Mouse (Mus musculus): Measurements from ENCODE around the gene Pdap1.
"Not testable (repeated sequence)": the region's sequence is repeated elsewhere in the genome, so short reads cannot be mapped to it uniquely, and the experiment has no call there.

Gene Pdap1

DNA sequence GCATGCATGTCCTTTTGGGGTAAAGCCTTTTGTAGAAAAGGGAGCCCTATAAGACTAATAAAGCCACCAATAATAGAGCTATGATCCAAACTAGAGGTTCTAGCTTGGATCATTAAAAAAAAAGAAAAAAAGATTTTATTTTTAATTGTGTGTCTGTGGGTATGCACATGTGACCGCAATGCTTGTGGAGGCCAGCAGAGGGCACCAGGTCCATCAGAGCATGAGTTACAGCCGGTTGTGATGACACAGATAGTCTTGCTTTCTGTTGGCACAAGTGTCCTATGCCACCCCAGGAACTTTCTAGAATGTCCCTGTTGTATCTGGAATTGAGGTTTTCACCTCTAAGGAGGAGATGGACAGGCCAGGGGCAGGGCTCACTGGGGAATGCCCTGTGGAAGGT is 20.7 kb downstream of the Pdap1 start:
- DNase-seq (ENCODE audit: low read depth, low spot score): peak; percentile 56

DNA sequence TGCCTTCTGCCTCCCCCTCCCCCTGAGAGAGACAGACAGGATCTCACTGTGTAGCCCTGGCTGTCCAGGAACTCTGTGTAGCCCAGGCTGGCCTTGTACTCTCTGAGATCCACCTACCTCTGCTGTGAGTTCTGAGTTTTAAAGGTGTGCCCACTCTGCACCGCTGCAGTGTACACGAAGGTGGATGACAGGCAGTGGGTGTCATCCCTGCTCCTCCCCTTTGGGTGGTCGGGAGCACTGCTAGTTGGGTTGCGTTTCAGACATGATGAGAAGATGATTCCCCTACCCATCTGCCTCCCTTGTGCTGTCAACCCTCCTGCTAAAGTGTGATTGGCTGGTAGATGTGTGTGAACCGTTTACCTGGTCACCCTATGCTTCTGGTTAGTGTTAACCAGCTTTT is 21.6 kb downstream of the Pdap1 start:
- DNase-seq (ENCODE audit: low read depth, low spot score): no peak

DNA sequence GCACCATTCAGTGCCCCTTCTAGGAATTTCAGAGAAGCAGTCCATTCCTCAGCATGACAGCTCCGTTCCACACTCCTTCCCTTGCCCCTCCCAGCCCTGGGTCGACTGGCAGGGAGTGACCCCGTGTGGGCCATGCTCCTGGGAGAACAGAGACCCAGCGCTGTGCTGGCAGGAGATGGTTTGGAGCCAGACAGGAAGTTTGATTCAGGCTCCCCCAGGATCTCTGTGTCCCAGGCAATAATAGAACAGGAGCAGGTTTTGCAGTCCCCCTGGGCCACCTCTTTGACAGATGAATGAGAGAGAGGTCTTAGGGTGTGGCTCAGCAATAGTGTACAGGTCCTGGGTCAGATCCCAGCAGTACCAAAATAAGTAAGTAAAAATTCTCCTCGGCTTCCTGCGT is 22.0 kb downstream of the Pdap1 start:
- DNase-seq (ENCODE audit: low read depth, low spot score): no peak

- peak; percentile 54 for DNase-seq (ENCODE audit: low read depth, low spot score)
Observed at GRCm38 (mm10) chr5:145116916-145117315, 23.1 kb downstream of the Pdap1 start.

- DNase-seq (ENCODE audit: low read depth, low spot score): peak; percentile 82
Observed at GRCm38 (mm10) chr5:145116316-145116715, 23.7 kb downstream of the Pdap1 start.

DNA sequence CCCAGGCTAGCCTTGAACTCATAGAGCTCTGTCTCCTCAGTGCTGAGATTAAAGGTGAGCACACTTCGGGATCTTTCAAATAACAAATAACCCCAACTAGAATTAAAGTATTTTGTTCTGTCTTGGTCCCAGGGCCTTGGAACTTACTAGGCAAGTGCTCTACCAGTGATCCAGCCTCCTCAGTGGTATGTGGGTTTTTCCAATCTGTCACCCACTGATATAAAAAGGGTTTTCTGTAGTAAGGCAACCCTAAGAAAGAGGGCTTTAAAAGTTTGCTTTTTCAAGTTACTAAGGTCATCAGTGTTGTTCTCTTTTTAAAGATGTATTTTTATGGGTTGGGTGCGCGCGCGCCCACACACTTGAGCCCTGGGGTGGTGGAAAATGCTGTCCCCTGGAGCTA is 24.3 kb downstream of the Pdap1 start:
- DNase-seq (ENCODE audit: low read depth, low spot score): no peak

- peak; percentile 91 for DNase-seq (ENCODE audit: low read depth, low spot score)
Observed at GRCm38 (mm10) chr5:145114606-145115473, 25.2 kb downstream of the Pdap1 start.

DNA sequence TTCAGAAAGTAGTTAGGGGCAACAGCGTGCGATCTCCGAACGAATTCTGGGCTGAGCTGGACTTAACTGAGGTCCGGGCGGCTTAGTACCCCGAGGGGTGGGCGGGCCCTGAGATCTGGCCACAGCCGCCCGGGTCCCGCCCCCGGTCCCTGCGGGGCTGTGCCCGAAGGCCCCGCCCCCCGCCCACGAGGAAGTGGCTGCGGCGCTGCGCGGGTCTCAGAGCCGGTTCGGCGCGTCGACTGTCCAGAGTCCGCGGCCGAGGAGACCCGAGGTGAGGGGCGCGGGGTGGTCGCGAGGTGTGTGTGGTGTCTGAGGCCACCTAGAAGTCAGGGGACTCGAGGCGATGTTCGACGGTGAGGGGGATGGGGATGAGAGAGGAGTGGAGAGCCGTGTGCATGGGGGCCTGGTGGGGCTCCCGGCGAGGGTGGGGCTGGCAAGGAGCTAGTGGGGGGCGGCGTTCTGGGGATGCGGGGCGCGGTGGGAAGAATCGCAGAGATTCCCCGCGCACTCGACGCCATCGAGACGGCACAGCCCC is 25.9 kb downstream of the Pdap1 start, which contains the start of gene Arpc1b:
Gene Arpc1b (plus strand): TSS at position 145 of the 535 bp plus-strand sequence.
- peak; percentile 91 for DNase-seq (ENCODE audit: low read depth, low spot score)

- DNase-seq (ENCODE audit: low read depth, low spot score): no peak
Observed at GRCm38 (mm10) chr5:145113416-145113815, 26.6 kb downstream of the Pdap1 start.

- no peak for DNase-seq (ENCODE audit: low read depth, low spot score)
Observed at GRCm38 (mm10) chr5:145112566-145112965, 27.5 kb downstream of the Pdap1 start.

GRCm38 (mm10) chr5:145110401-145110800 is 29.6 kb downstream of the Pdap1 start:
- DNase-seq (ENCODE audit: low read depth, low spot score): no peak

DNA sequence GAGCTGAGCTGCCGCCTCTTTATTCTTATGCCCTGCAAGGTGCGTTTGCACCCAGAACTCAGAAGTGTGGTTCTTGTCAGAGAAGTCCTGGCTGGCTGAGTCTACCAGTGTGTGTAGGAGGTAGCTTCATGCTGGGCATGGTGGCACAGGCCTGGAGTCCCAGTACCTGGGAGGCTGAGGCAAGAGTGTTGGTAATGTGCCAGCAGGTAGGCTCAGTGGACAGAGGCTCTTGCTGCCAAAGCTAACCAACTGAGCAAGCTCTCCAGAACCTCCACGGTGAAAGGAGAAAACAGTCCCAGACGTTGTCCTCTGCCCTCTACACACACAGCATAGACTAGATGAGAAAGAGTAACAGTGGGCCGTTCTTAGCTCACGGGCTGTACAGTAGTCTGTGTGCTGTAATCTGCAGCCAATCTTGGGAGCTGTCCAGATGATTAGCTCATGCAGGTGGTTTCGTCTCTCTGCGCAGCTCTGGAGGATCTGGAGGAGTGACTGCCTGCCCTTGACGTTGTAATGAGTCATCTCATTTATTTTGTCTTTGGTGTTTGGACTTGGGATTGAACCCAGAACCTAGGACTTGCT is 34.3 kb downstream of the Pdap1 start:
- DNase-seq (ENCODE audit: low read depth, low spot score): no peak

DNA sequence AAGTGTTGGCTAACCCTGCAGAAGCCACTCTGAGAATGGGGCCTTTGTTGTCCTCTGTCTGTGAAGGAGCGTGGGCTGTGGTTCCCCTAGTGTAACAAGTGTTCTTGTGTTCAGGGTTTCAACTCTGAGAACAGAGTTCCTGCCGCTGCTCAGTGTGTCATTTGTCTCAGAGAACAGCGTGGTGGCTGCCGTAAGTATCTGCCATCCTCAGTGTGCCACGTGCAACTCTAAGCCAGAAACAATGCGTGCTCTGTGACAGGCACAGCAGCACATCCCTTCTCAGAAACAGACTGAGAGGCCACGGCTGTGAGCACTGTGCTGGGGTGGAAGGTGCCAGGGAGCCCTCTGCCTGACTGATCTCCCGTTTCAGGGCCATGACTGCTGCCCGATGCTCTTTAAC is 35.7 kb downstream of the Pdap1 start:
- no peak for DNase-seq (ENCODE audit: low read depth, low spot score)

- DNase-seq (ENCODE audit: low read depth, low spot score): no peak
Observed at GRCm38 (mm10) chr5:145102706-145103105, 37.3 kb downstream of the Pdap1 start.

- DNase-seq (ENCODE audit: low read depth, low spot score): not testable (repeated sequence)
Observed at GRCm38 (mm10) chr5:145101451-145101850, 38.6 kb downstream of the Pdap1 start.

- DNase-seq (ENCODE audit: low read depth, low spot score): no peak
Observed at GRCm38 (mm10) chr5:145100960-145101359, 39.1 kb downstream of the Pdap1 start.

DNA sequence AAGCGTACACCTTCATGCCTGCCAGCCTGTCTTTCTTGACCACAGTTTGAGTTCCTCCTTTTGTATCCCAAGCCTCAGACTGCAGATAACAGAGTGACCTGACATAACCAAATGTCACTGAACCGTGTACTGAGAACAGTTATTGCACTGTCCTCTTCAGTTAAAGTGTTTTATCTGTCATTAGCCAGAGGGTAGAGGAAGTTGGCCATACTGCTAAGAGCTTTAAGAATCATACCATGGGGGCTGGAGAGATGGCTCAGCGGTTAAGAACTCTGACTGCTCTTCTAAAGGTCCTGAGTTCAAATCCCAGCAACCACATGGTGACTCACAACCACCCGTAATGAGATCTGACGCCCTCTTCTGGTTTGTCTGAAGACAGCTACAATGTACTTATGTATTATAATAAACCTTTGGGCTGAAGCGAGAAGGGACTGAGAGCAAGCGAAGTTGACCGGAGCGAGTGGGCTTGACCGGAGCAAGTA is 41.7 kb downstream of the Pdap1 start:
- DNase-seq (ENCODE audit: low read depth, low spot score): no peak

DNA sequence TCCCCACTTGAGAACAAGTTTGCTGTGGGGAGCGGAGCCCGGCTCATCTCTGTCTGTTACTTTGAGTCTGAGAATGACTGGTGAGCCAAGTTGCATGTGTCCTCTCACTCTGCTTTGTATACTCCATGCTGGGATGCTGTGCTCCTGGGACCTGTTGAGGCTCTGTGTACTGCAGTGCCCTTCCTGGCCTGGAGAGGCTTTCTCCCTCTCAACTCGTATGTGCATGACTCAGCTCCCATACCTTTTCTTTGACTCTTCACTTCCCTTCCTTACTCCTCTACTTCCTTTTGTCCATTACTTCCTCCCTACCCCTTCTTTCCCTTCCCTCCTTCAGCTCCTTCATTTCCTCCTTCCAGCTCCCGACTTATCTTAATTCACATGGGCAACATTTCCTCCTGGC is 43.8 kb downstream of the Pdap1 start:
- DNase-seq (ENCODE audit: low read depth, low spot score): no peak

GRCm38 (mm10) chr5:145089878-145090277 is 50.2 kb downstream of the Pdap1 start:
- DNase-seq (ENCODE audit: low read depth, low spot score): no peak

GRCm38 (mm10) chr5:145088186-145088585 is 51.9 kb downstream of the Pdap1 start:
- peak; percentile 22 for DNase-seq (ENCODE audit: low read depth, low spot score)

DNA sequence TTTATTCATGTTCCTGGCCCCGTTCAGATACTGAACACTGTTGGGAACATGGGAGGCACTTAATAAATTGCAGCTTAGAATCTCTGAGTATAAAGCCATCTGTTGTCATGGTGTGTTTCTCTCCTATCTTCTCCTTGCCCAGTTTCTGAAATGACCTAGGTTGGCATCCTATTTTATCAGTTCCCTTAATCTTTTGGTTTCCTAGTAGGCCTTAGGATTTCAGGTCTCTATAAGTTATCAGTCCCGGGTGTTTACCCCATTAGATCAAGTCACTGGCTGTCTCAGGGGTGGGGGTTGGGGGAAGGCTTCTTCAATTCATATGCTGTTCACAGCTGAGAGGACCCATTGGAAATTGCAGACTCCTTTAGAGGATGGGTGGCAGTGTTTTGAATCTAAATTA is 55.2 kb downstream of the Pdap1 start:
- no peak for DNase-seq (ENCODE audit: low read depth, low spot score)

DNA sequence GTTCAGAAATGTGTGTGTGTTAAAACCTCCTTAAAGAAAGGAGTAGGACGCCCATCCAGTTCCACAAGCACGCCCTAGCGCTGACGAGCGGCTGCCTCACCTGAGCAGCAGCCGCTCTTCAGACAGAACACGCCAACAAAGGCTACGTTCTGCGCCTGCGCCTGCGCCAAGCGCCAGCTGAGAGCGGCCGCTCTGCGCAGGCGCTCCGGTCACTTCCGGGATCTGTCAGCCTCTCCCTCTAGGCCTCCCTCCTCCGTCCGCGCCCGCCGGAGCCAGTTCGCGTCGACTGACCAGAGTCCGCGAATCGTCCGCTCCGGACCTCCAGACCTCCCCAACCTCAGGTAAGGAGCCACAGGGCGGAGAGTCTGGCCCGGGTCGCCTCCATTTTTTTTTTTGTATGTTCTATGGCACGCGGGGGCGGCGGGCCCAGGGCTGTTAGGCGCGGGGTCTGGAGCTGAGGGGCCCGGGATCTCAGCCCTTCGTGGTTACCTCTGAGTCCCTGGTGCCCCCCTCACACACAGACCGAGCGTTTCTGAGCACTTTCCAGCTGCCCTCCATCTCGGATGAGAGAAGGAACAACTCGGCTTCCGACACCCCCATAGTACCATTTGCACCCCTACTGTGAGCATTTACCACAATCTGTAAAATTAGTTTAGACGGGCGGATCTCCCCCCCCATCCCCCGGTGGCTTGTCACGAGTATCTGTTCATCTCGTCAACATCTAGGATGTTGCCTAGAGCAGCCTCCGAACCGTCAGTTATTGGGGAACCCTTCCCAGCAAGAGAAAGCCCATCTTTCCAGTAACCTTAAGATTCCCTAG is 56.2 kb downstream of the Pdap1 start, which contains the start of the genes Arpc1a and Kpna7:
Gene Arpc1a (plus strand): TSS at position 199 of the 820 bp plus-strand sequence.
Gene Kpna7 (minus strand): TSS at position 399 of the 820 bp plus-strand sequence.
- DNase-seq (ENCODE audit: low read depth, low spot score): peak; percentile 96
